Mouse (Mus musculus) regulatory T cell (primary cell): ENCODE data around the gene Slc30a10.

Experiments used
- in situ Hi-C: fragments of 300-600 bp; cut with MboI, MseI; formaldehyde crosslinking; loops from one replicate; pipeline ENCODE4 v1.15.1; 2025; ENCODE audit warnings: high pct_unique_total_duplicates

The Slc30a10 gene

GRCm38 (mm10) chr1:185517566-185517965, 62.9 kb downstream of the Slc30a10 start:
- in situ Hi-C loops = no loop called here
